Mouse (Mus musculus): Measurements from ENCODE around the gene Cd22.

- TF ChIP-seq CTCF (conservative IDR thresholded peaks at IDR 0.05; ENCODE audit: low read length), result no peak
- no peak for TF ChIP-seq POU5F1 (IDR thresholded peaks at IDR 0.05; ENCODE audit: borderline replicate concordance, low read length)
- no peak for TF ChIP-seq NANOG (IDR thresholded peaks at IDR 0.05; ENCODE audit: borderline replicate concordance, low read length)
Observed at GRCm38 (mm10) chr7:30881367-30881766, 1.2 kb upstream of the Cd22 start.

Measured in E14TG2a.4 (cell line).